Mouse (Mus musculus) forebrain, embryonic 15.5 days (tissue): ENCODE measurements around the gene Dennd5a. TPM values are rescaled to one million over a fixed set of nuclear protein-coding genes. Genes with fewer than 3 reads are reported as not detected.

Experiments
- ATAC-seq: fragments of 200-750 bp; cut with Nextera tagmentation; replicated peaks from 2 replicates; pipeline ENCODE4 v1.8.0; 2017; ENCODE audit warnings: mild to moderate bottlenecking, moderate TSS enrichment, moderate library complexity
- H3K27ac ChIP-seq: fragments of 300-500 bp; sonication (generic); replicated peaks from 2 replicates; pipeline ENCODE4 v1.5.1; 2015; ENCODE audit warnings: mild to moderate bottlenecking, inconsistent platforms
- H3K27me3 ChIP-seq: fragments of 300-500 bp; sonication (generic); 2 replicates; pipeline ENCODE4 v1.6.1; 2015; ENCODE audit warnings: inconsistent platforms
- H3K36me3 ChIP-seq: fragments of 300-500 bp; sonication (generic); 2 replicates; pipeline ENCODE4 v1.6.1; 2015; ENCODE audit warnings: mild to moderate bottlenecking, inconsistent platforms
- H3K4me1 ChIP-seq: fragments of 300-500 bp; sonication (generic); 2 replicates; pipeline ENCODE4 v1.6.1; 2015; ENCODE audit warnings: inconsistent platforms
- H3K4me2 ChIP-seq: fragments of 300-500 bp; sonication (generic); replicated peaks from 2 replicates; pipeline ENCODE4 v1.6.1; 2015; ENCODE audit warnings: mild to moderate bottlenecking, inconsistent platforms
- H3K4me3 ChIP-seq: fragments of 300-500 bp; sonication (generic); 2 replicates; pipeline ENCODE4 v1.5.1; 2015; ENCODE audit warnings: mild to moderate bottlenecking, inconsistent platforms
- H3K9ac ChIP-seq: fragments of 300-500 bp; sonication (generic); replicated peaks from 2 replicates; pipeline ENCODE4 v1.6.1; 2015; ENCODE audit warnings: mild to moderate bottlenecking, inconsistent platforms
- H3K9me3 ChIP-seq: fragments of 300-500 bp; sonication (generic); 2 replicates; pipeline ENCODE4 v1.6.1; 2016; ENCODE audit warnings: inconsistent platforms
- WGBS: fragments of 180-500 bp; shearing (Covaris S2); methylation state at CpG from one replicate; pipeline ENCODE4 v1.1.7; 2015; ENCODE audit warnings: mixed read lengths; 5-methylcytosine and 5-hydroxymethylcytosine counted together
- polyA plus RNA-seq: library from polyadenylated mRNA; unstranded; fragments of >200 nt; fragmentation: Nextera tagmentation; extraction: Ambion mirVana; gene quantifications from 2 replicates; pipeline ENCODE4 v1.2.1, GENCODE M21; 2015

Dennd5a gene
- polyA plus RNA-seq, 1 experiment from 2014 or later, result 47.3 TPM

DNA sequence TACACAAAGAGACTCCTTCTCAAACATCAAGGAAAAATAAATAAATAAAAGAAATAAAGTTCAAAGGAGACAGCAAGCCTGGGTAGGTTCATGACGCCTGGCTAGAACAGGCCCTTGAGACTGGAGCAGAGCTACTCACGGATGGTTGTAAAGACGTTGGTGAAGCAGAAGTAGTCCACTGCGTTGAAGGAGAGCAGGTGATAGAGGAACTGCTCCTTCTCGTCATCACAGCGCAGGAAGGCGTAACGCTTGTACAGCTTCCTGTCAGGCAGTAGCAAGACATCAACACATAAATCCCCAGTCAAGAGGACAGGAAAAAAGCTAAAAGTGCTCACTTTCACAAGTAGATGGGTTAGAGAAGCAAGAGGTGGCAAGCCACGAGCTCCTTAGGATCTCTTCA lies 59.3 kb downstream of the Dennd5a start:
- Histone ChIP-seq H3K4me1 (no peaks in the 10 kb centered on the region), H3K27me3 (no peaks in the 10 kb centered on the region), H3K9ac (no peak overlapping the region), H3K4me2 (no peak overlapping the region), H3K27ac (no peak overlapping the region), H3K4me3 (no peak overlapping the region), H3K9me3 (no peaks in the 10 kb centered on the region), H3K36me3 (peaks cover 98% of the 10 kb centered on the region)
- WGBS, result 92% methylated on average over 9 of the region's 9 CpGs
- ATAC-seq, result no peak

DNA sequence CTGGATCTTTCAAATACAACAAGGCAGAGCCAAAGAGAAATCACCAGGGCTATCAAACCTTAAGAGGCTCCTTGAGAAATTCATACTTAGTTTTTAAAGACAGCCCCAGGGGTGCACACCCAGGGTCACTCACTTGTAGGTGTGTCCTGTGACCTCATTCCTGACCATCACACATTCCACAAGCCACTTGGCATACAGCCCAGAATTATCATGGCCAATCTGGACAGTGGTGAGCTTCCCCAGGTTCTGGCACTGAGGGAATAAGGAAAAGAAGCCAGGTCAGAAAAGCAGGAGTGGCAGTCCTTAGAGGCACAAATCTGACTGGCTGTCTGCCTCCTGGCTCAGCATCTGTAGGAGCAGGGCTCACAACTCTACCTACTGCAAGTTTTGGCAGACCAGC lies 61.4 kb downstream of the Dennd5a start:
- ATAC-seq, result no peak
- H3K27ac ChIP-seq, result no peak overlapping the region

DNA sequence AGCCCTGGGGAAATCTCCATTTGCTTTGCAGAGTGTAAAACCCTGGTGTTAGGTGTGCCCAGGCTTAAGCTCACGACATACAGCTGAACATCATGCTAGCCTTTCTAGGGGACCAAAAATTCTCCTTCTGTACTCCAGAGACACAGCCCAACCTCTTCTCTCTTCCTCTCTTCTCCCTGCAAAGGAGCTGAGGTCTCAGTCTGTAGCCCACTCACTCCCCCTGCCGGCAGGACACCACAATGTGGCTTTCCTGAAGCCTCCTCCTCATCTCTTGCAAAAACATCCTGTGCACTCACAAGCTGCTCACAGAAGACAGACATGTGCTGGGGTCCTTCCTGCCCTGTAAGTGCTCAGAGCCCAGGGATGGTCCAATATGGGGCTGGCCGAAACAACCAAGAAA lies 67.7 kb downstream of the Dennd5a start:
- peaks cover 51% of the 10 kb centered on the region for H3K36me3 ChIP-seq
- WGBS, result 44% methylated on average over 3 of the region's 3 CpGs

More for the DNA sequence above, 61.4 kb downstream of the Dennd5a start:
- Histone ChIP-seq H3K9me3 (no peaks in the 10 kb centered on the region), H3K4me2 (no peak overlapping the region), H3K4me3 (no peak overlapping the region), H3K4me1 (no peaks in the 10 kb centered on the region), H3K27me3 (no peaks in the 10 kb centered on the region), H3K36me3 (peaks cover 98% of the 10 kb centered on the region), H3K9ac (no peak overlapping the region)

GRCm38 (mm10) chr7:109891786-109892185 lies 68.5 kb downstream of the Dennd5a start:
- 98% methylated on average over 4 of the region's 4 CpGs for WGBS
- no peak overlapping the region for H3K4me3 ChIP-seq
- ATAC-seq, result no peak
- peaks cover 46% of the 10 kb centered on the region for H3K36me3 ChIP-seq
- no peak overlapping the region for H3K27ac ChIP-seq
- no peaks in the 10 kb centered on the region for H3K9me3 ChIP-seq
- no peak overlapping the region for H3K9ac ChIP-seq
- H3K27me3 ChIP-seq, result no peaks in the 10 kb centered on the region
- no peak overlapping the region for H3K4me2 ChIP-seq
- no peaks in the 10 kb centered on the region for H3K4me1 ChIP-seq

More for the DNA sequence above, 67.7 kb downstream of the Dennd5a start:
- Histone ChIP-seq H3K27ac (no peak overlapping the region), H3K27me3 (no peaks in the 10 kb centered on the region), H3K4me2 (no peak overlapping the region), H3K4me3 (no peak overlapping the region), H3K9me3 (no peaks in the 10 kb centered on the region), H3K4me1 (no peaks in the 10 kb centered on the region), H3K9ac (no peak overlapping the region)
- ATAC-seq, result peak; percentile 67

GRCm38 (mm10) chr7:109890256-109890655 lies 70.0 kb downstream of the Dennd5a start:
- no peak overlapping the region for H3K4me2 ChIP-seq
- H3K27me3 ChIP-seq, result no peaks in the 10 kb centered on the region
- H3K4me1 ChIP-seq, result no peaks in the 10 kb centered on the region
- peaks cover 33% of the 10 kb centered on the region for H3K36me3 ChIP-seq
- no peak overlapping the region for H3K4me3 ChIP-seq
- no peak overlapping the region for H3K27ac ChIP-seq
- H3K9me3 ChIP-seq, result no peaks in the 10 kb centered on the region
- WGBS, result 88% methylated on average over 2 of the region's 2 CpGs
- no peak overlapping the region for H3K9ac ChIP-seq
- ATAC-seq, result no peak

DNA sequence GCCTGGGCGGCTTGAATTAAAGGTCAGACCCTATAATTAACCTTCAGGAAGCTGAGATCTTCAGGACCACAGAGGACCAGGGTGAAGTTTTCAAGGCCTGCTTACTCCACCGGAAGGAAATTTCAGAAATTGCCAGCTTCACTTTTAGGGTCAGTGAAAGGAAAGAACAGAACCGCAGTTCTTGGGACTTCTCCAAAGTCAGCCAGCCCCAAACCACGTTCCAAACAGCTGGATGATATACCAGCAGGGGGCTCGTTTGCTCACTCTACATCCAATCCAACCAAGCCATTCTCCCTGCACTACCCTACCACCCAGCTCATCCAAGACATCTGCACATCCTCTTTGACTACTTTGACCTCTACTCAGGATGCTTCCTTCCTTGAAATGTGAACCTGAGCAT lies 71.0 kb downstream of the Dennd5a start:
- WGBS, result 74% methylated on average over 5 of the region's 5 CpGs
- peaks cover 23% of the 10 kb centered on the region for H3K36me3 ChIP-seq
- H3K4me2 ChIP-seq, result no peak overlapping the region
- no peaks in the 10 kb centered on the region for H3K4me1 ChIP-seq
- H3K9me3 ChIP-seq, result no peaks in the 10 kb centered on the region
- no peak for ATAC-seq
- no peak overlapping the region for H3K9ac ChIP-seq
- H3K4me3 ChIP-seq, result no peak overlapping the region
- no peaks in the 10 kb centered on the region for H3K27me3 ChIP-seq
- no peak overlapping the region for H3K27ac ChIP-seq

DNA sequence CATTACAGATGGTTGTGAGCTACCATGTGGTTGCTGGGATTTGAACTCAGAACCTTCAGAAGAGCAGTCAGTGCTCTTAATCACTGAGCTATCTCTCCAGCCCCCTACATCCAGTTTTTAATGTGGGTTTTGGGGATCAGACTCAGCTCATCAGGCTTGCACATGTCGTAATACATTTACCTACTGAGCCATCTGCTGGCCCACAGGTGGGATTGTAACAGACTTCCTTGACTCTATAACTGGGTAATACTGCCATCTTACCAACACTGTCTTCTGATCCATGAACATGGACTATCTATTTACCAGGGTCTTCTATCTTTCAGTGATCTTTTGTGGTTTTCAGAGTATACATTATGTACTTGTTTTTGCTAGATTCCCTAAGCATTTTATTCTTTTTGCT lies 74.0 kb downstream of the Dennd5a start:
- WGBS, result 87% methylated on average over 1 of the region's 1 CpGs
- no peak overlapping the region for H3K27ac ChIP-seq
- ATAC-seq, result no peak
- no peaks in the 10 kb centered on the region for H3K4me1 ChIP-seq
- H3K27me3 ChIP-seq, result no peaks in the 10 kb centered on the region
- no peak overlapping the region for H3K9ac ChIP-seq
- no peak overlapping the region for H3K4me3 ChIP-seq
- H3K9me3 ChIP-seq, result no peaks in the 10 kb centered on the region
- peaks cover 8% of the 10 kb centered on the region for H3K36me3 ChIP-seq
- H3K4me2 ChIP-seq, result no peak overlapping the region

GRCm38 (mm10) chr7:109882574-109882973 lies 77.7 kb downstream of the Dennd5a start:
- no peaks in the 10 kb centered on the region for H3K4me1 ChIP-seq
- H3K9ac ChIP-seq, result no peak overlapping the region
- no peaks in the 10 kb centered on the region for H3K27me3 ChIP-seq
- 89% methylated on average over 2 of the region's 2 CpGs for WGBS
- no peaks in the 10 kb centered on the region for H3K9me3 ChIP-seq
- H3K4me2 ChIP-seq, result no peak overlapping the region
- no peak overlapping the region for H3K27ac ChIP-seq
- peaks cover 4% of the 10 kb centered on the region for H3K36me3 ChIP-seq
- no peak overlapping the region for H3K4me3 ChIP-seq
- no peak for ATAC-seq

- peaks cover under 1% of the 10 kb centered on the region for H3K36me3 ChIP-seq
- ATAC-seq, result no peak
- no peak overlapping the region for H3K27ac ChIP-seq
- H3K27me3 ChIP-seq, result no peaks in the 10 kb centered on the region
- no peak overlapping the region for H3K4me2 ChIP-seq
- no peak overlapping the region for H3K4me3 ChIP-seq
- WGBS, result 46% methylated on average over 2 of the region's 2 CpGs
- H3K4me1 ChIP-seq, result no peaks in the 10 kb centered on the region
- H3K9ac ChIP-seq, result no peak overlapping the region
- no peaks in the 10 kb centered on the region for H3K9me3 ChIP-seq
Measured at GRCm38 (mm10) chr7:109881561-109882099, 78.6 kb downstream of the Dennd5a start.

- 59% methylated on average over 12 of the region's 12 CpGs for WGBS
- Histone ChIP-seq H3K36me3 (no peaks in the 10 kb centered on the region), H3K27ac (no peak overlapping the region), H3K4me3 (no peak overlapping the region), H3K27me3 (no peaks in the 10 kb centered on the region), H3K4me1 (peaks cover 17% of the 10 kb centered on the region), H3K9ac (no peak overlapping the region), H3K9me3 (no peaks in the 10 kb centered on the region), H3K4me2 (no peak overlapping the region)
- ATAC-seq, result no peak
Measured at GRCm38 (mm10) chr7:109879158-109879557, 81.1 kb downstream of the Dennd5a start.

DNA sequence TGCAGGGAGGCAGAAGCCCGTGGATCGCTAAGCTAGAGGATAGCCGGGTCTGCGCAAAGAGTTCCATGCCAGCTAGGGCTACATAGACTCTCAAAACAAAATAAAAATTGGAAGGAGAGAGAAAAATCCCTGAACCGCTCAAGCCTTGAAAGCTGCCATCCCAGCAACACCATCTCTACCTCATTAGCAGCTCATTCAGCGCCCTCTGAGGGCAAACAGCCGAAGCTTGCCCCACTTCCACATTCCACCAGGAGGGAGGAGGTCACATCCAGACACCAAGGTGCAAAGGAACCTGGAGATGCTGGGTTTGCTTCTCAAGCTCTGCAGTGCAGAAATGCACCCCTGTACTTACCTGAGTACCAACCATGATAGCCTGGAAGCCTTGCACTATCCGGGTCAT lies 84.2 kb downstream of the Dennd5a start:
- Histone ChIP-seq H3K27me3 (no peaks in the 10 kb centered on the region), H3K9me3 (no peaks in the 10 kb centered on the region), H3K9ac (no peak overlapping the region), H3K4me2 (no peak overlapping the region), H3K4me1 (peaks cover 17% of the 10 kb centered on the region), H3K36me3 (no peaks in the 10 kb centered on the region), H3K27ac (peak overlapping the region; percentile 66), H3K4me3 (no peak overlapping the region)
- 67% methylated on average over 8 of the region's 8 CpGs for WGBS
- ATAC-seq, result no peak

GRCm38 (mm10) chr7:109875598-109875997 lies 84.7 kb downstream of the Dennd5a start:
- 63% methylated on average over 3 of the region's 3 CpGs for WGBS
- Histone ChIP-seq H3K27me3 (no peaks in the 10 kb centered on the region), H3K27ac (peak overlapping the region; percentile 66), H3K4me1 (peaks cover 17% of the 10 kb centered on the region), H3K4me3 (no peak overlapping the region), H3K36me3 (no peaks in the 10 kb centered on the region), H3K9ac (no peak overlapping the region), H3K4me2 (no peak overlapping the region), H3K9me3 (no peaks in the 10 kb centered on the region)
- ATAC-seq, result no peak; the same call in 1 of the 2 replicates

DNA sequence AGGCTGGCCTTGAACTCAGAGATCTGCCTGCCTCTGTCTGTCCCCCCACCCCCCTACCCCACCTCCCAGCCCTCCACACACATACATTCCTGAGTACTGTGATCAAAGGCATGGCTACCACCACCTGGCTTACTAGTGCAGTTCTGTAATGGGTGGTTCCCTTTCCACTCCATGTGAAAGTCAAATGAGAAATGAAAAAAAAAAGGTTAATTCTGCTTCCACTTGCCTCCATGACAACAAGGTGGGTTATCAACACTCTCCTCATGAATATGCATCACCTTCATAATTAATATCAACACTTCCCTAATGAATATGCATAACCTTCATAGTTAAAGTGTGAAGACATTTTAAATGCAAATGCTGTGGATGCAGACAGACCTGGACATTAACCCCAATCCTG lies 85.2 kb downstream of the Dennd5a start:
- no peak overlapping the region for H3K4me3 ChIP-seq
- no peaks in the 10 kb centered on the region for H3K36me3 ChIP-seq
- H3K27ac ChIP-seq, result peak overlapping the region; percentile 66
- H3K27me3 ChIP-seq, result no peaks in the 10 kb centered on the region
- H3K9me3 ChIP-seq, result no peaks in the 10 kb centered on the region
- no peak overlapping the region for H3K4me2 ChIP-seq
- ATAC-seq, result peak; percentile 85
- H3K4me1 ChIP-seq, result peaks cover 17% of the 10 kb centered on the region
- H3K9ac ChIP-seq, result no peak overlapping the region
